Mouse (Mus musculus) CD4-positive, CD25-positive, alpha-beta regulatory T cell, adult 2 months (primary cell): ENCODE results near the gene Ehbp1.

Source experiments
- DNase-seq: peaks from one replicate; pipeline ENCODE4 v3.0.0-alpha.2; 2012; ENCODE audit warnings: low read depth, low spot score

The Ehbp1 gene

GRCm38 (mm10) chr11:22196776-22197175 is 145.3 kb downstream of the Ehbp1 start:
- DNase-seq, result no peak

GRCm38 (mm10) chr11:22194607-22195006 is 147.5 kb downstream of the Ehbp1 start:
- DNase-seq, result no peak

GRCm38 (mm10) chr11:22190576-22190975 is 151.5 kb downstream of the Ehbp1 start:
- no peak for DNase-seq

- no peak for DNase-seq
These were observed 152.1 kb downstream of the Ehbp1 start for GRCm38 (mm10) chr11:22189970-22190369.

GRCm38 (mm10) chr11:22181530-22182501 is 160.3 kb downstream of the Ehbp1 start:
- DNase-seq, result no peak

GRCm38 (mm10) chr11:22180146-22180545 is 161.9 kb downstream of the Ehbp1 start:
- DNase-seq, result no peak

GRCm38 (mm10) chr11:22178569-22178968 is 163.5 kb downstream of the Ehbp1 start:
- DNase-seq, result no peak

- DNase-seq, result no peak
These were observed 167.8 kb downstream of the Ehbp1 start for GRCm38 (mm10) chr11:22174311-22174710.

- DNase-seq, result no peak
These were observed 171.0 kb downstream of the Ehbp1 start for GRCm38 (mm10) chr11:22170962-22171638.

GRCm38 (mm10) chr11:22157882-22158281 is 184.2 kb downstream of the Ehbp1 start:
- DNase-seq, result no peak

GRCm38 (mm10) chr11:22156182-22156581 is 185.9 kb downstream of the Ehbp1 start:
- no peak for DNase-seq

- no peak for DNase-seq
These were observed 186.6 kb downstream of the Ehbp1 start for GRCm38 (mm10) chr11:22155366-22156095.

- no peak for DNase-seq
These were observed 187.4 kb downstream of the Ehbp1 start for GRCm38 (mm10) chr11:22154501-22155294.

- DNase-seq, result no peak
These were observed 201.4 kb downstream of the Ehbp1 start for GRCm38 (mm10) chr11:22140737-22141136.

GRCm38 (mm10) chr11:22138466-22138865 is 203.6 kb downstream of the Ehbp1 start:
- no peak for DNase-seq

- DNase-seq, result no peak
These were observed 216.9 kb downstream of the Ehbp1 start for GRCm38 (mm10) chr11:22125188-22125587.

- no peak for DNase-seq
These were observed 223.2 kb downstream of the Ehbp1 start for GRCm38 (mm10) chr11:22118853-22119252.

- DNase-seq, result no peak
These were observed 229.9 kb downstream of the Ehbp1 start for GRCm38 (mm10) chr11:22112161-22112560.

- no peak for DNase-seq
These were observed 252.7 kb downstream of the Ehbp1 start for GRCm38 (mm10) chr11:22089346-22089745.

- no peak for DNase-seq
These were observed 278.7 kb downstream of the Ehbp1 start for GRCm38 (mm10) chr11:22063352-22063751.

GRCm38 (mm10) chr11:22061660-22062059 is 280.4 kb downstream of the Ehbp1 start:
- DNase-seq, result no peak
